Mouse (Mus musculus): ENCODE measurements at regions not wholly inside any gene's neighbourhood (a gene's known extent, or its start where the extent isn't known, plus 50 kb on each side); places are given as distances from the start of the nearest gene placed in this dataset.

DNA sequence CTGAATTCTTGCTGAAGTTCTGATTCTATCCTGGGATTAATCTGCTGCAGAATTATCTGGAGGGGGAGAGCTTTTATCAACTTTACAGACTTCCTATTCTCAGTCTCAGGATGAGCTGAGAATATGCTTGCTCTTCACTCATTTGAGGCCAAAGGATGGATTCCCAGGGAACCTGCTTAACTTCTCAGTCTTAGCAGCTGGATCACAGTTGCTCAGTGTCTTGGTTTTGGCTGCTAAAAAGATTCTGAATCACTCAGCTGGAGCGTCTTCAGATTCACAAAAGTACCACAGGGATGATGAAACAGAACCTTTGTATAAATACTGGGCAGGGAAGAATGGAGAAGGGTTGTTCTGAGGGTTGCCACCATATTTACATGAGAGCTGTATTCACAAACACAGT is 3481.6 kb downstream of the 9330182O14Rik start:
- Histone ChIP-seq H3K4me3 (ENCODE audit: low read depth, low read length) (no peak overlapping the region), H3K9ac (replicated peaks; ENCODE audit: low read length, poor library complexity, severe bottlenecking) (no peak overlapping the region), H3K36me3 (ENCODE audit: insufficient read depth, low read length) (no peaks in the 10 kb centered on the region), H3K4me1 (ENCODE audit: insufficient read depth, low read length) (no peaks in the 10 kb centered on the region), H3K9me3 (ENCODE audit: low read length) (no peaks in the 10 kb centered on the region), H3K4me2 (ENCODE audit: low read depth, low read length, poor library complexity, severe bottlenecking) (no peak overlapping the region), H3K27me3 (ENCODE audit: insufficient read depth, low read length) (no peaks in the 10 kb centered on the region), H3K27ac (ENCODE audit: low read depth, low read length) (no peak overlapping the region)
- no peak for ATAC-seq (ENCODE audit: low FRiP score)
- WGBS: 67% methylated on average over 1 of the region's 1 CpGs
- TF ChIP-seq CTCF (IDR thresholded peaks at IDR 0.05): no peak
- DNase-seq (ENCODE audit: low spot score): no peak

- DNase-seq (ENCODE audit: low spot score) (no peak), ATAC-seq (ENCODE audit: low FRiP score) (no peak)
- H3K9ac ChIP-seq (replicated peaks; ENCODE audit: low read length, poor library complexity, severe bottlenecking): no peak overlapping the region
- H3K4me1 ChIP-seq (ENCODE audit: insufficient read depth, low read length): no peaks in the 10 kb centered on the region
- H3K27ac ChIP-seq (ENCODE audit: low read depth, low read length): no peak overlapping the region
- H3K27me3 ChIP-seq (ENCODE audit: insufficient read depth, low read length): no peaks in the 10 kb centered on the region
- H3K4me3 ChIP-seq (ENCODE audit: low read depth, low read length): no peak overlapping the region
- no peak for TF ChIP-seq CTCF (IDR thresholded peaks at IDR 0.05)
- no peaks in the 10 kb centered on the region for H3K36me3 ChIP-seq (ENCODE audit: insufficient read depth, low read length)
- no peak overlapping the region for H3K4me2 ChIP-seq (ENCODE audit: low read depth, low read length, poor library complexity, severe bottlenecking)
- 80% methylated on average over 2 of the region's 2 CpGs for WGBS
- no peaks in the 10 kb centered on the region for H3K9me3 ChIP-seq (ENCODE audit: low read length)
Observed at GRCm38 (mm10) chr15:43624431-43624965, 3490.3 kb downstream of the 9330182O14Rik start.

DNA sequence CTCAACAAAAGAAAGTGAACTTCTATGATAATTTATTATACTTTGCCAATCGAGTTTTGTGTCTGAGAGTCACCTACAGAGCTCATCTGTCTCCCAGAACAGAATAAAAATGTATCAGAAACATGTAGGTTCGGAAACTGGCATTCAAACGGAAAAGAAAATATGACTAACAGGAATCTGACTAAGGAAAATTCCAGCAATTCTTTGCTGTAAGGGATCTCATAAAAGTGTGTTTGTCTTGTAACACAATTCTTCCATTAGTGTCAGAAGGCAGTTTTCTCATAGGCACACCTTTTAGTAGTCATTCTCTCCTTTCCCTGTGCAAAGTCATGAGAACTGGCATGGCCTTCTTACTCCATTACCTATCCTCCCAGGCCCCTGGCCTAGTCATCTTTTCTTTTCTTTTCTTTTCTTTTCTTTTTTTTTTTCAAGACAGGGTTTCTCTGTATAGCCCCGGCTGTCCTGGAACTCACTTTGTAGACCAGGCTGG is 3490.9 kb downstream of the 9330182O14Rik start:
- no peak for ATAC-seq (ENCODE audit: low FRiP score)

DNA sequence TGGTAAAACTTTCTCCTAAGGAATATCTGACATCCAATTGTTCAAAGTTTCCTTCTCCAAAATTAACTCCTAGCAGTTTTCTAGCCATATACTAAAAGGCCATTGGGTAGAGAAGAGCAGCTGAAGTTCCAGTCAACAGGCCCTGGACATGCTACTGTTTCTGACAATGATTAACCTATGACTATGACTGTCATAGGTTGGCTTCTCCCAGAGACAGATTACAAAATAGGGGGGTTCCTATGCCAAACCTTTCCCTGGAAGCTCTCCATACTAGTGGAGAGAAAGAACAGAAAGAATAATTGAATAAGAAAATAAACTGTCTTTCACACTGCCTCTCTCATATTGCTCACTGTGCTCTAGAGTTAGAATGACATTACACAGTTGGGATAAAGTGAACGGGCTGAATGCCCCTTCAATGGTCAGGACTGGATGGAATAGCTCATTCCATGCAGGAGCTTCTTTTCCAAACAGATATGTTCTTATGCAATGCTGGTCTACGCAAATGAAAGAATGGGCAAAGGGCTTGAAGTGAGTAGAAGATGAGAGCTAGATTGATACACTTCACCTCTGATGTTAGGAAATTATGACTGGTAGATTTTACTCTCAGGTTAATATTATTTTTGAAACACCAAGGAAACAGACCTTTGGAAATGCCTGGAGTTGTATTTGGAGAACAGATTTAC is 3516.8 kb downstream of the 9330182O14Rik start:
- 83% methylated on average over 2 of the region's 2 CpGs for WGBS
- ATAC-seq (ENCODE audit: low FRiP score): no peak

More for the DNA sequence above, 3490.9 kb downstream of the 9330182O14Rik start:
- no peak for DNase-seq (ENCODE audit: low spot score)
- H3K4me1 ChIP-seq (ENCODE audit: insufficient read depth, low read length): no peaks in the 10 kb centered on the region
- TF ChIP-seq CTCF (IDR thresholded peaks at IDR 0.05): no peak
- no peak overlapping the region for H3K4me3 ChIP-seq (ENCODE audit: low read depth, low read length)
- no peak overlapping the region for H3K9ac ChIP-seq (replicated peaks; ENCODE audit: low read length, poor library complexity, severe bottlenecking)
- no peak overlapping the region for H3K4me2 ChIP-seq (ENCODE audit: low read depth, low read length, poor library complexity, severe bottlenecking)
- no peaks in the 10 kb centered on the region for H3K9me3 ChIP-seq (ENCODE audit: low read length)
- no peaks in the 10 kb centered on the region for H3K27me3 ChIP-seq (ENCODE audit: insufficient read depth, low read length)
- no peak overlapping the region for H3K27ac ChIP-seq (ENCODE audit: low read depth, low read length)
- WGBS: 75% methylated on average over 4 of the region's 4 CpGs
- no peaks in the 10 kb centered on the region for H3K36me3 ChIP-seq (ENCODE audit: insufficient read depth, low read length)

GRCm38 (mm10) chr15:43663648-43664047 is 3529.5 kb downstream of the 9330182O14Rik start:
- no peaks in the 10 kb centered on the region for H3K36me3 ChIP-seq (ENCODE audit: insufficient read depth, low read length)
- H3K27me3 ChIP-seq (ENCODE audit: insufficient read depth, low read length): no peaks in the 10 kb centered on the region
- TF ChIP-seq CTCF (IDR thresholded peaks at IDR 0.05): no peak
- 84% methylated on average over 1 of the region's 1 CpGs for WGBS
- DNase-seq (ENCODE audit: low spot score) (no peak), ATAC-seq (ENCODE audit: low FRiP score) (no peak)
- H3K9ac ChIP-seq (replicated peaks; ENCODE audit: low read length, poor library complexity, severe bottlenecking): no peak overlapping the region
- H3K9me3 ChIP-seq (ENCODE audit: low read length): no peaks in the 10 kb centered on the region
- no peaks in the 10 kb centered on the region for H3K4me1 ChIP-seq (ENCODE audit: insufficient read depth, low read length)
- no peak overlapping the region for H3K4me2 ChIP-seq (ENCODE audit: low read depth, low read length, poor library complexity, severe bottlenecking)
- H3K27ac ChIP-seq (ENCODE audit: low read depth, low read length): no peak overlapping the region
- H3K4me3 ChIP-seq (ENCODE audit: low read depth, low read length): no peak overlapping the region

More for the DNA sequence above, 3516.8 kb downstream of the 9330182O14Rik start:
- Histone ChIP-seq H3K27me3 (ENCODE audit: insufficient read depth, low read length) (no peaks in the 10 kb centered on the region), H3K4me1 (ENCODE audit: insufficient read depth, low read length) (no peaks in the 10 kb centered on the region), H3K4me2 (ENCODE audit: low read depth, low read length, poor library complexity, severe bottlenecking) (no peak overlapping the region), H3K4me3 (ENCODE audit: low read depth, low read length) (no peak overlapping the region), H3K36me3 (ENCODE audit: insufficient read depth, low read length) (no peaks in the 10 kb centered on the region), H3K27ac (ENCODE audit: low read depth, low read length) (no peak overlapping the region), H3K9ac (replicated peaks; ENCODE audit: low read length, poor library complexity, severe bottlenecking) (no peak overlapping the region), H3K9me3 (ENCODE audit: low read length) (no peaks in the 10 kb centered on the region)
- TF ChIP-seq CTCF (IDR thresholded peaks at IDR 0.05): no peak
- no peak for DNase-seq (ENCODE audit: low spot score)

GRCm38 (mm10) chr15:43678844-43679243 is 3544.7 kb downstream of the 9330182O14Rik start:
- WGBS: 67% methylated on average over 1 of the region's 1 CpGs
- ATAC-seq (ENCODE audit: low FRiP score) (no peak), DNase-seq (ENCODE audit: low spot score) (no peak)
- Histone ChIP-seq H3K9me3 (ENCODE audit: low read length) (no peaks in the 10 kb centered on the region), H3K36me3 (ENCODE audit: insufficient read depth, low read length) (no peaks in the 10 kb centered on the region), H3K27ac (ENCODE audit: low read depth, low read length) (no peak overlapping the region), H3K27me3 (ENCODE audit: insufficient read depth, low read length) (no peaks in the 10 kb centered on the region), H3K4me3 (ENCODE audit: low read depth, low read length) (no peak overlapping the region), H3K4me1 (ENCODE audit: insufficient read depth, low read length) (no peaks in the 10 kb centered on the region), H3K9ac (replicated peaks; ENCODE audit: low read length, poor library complexity, severe bottlenecking) (no peak overlapping the region), H3K4me2 (ENCODE audit: low read depth, low read length, poor library complexity, severe bottlenecking) (no peak overlapping the region)
- TF ChIP-seq CTCF (IDR thresholded peaks at IDR 0.05): no peak
